Mouse (Mus musculus): ENCODE results near the gene Shisal1.

Shisal1 gene

DNA sequence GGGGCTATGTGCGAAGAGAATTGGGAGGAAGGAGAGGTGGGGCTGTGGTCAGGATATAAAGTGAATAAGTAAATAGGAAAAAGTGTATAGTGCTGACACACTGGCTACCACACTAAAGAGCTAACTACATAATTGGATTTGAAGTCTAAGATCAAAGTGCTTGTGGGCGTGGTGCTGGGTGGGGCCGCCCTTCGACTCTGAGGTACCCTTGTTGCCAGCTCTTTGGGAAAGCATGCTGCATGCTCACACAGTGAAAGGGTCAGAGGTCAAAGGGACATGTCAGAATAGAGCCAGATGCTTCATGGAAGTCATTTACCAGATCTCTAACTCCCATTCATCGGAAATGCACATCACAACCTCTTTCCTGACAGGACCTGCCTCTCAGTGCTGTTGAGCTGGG is 74.1 kb downstream of the Shisal1 start:
- DNase-seq (ENCODE audit: low spot score in 2 of 2), result no peak

DNA sequence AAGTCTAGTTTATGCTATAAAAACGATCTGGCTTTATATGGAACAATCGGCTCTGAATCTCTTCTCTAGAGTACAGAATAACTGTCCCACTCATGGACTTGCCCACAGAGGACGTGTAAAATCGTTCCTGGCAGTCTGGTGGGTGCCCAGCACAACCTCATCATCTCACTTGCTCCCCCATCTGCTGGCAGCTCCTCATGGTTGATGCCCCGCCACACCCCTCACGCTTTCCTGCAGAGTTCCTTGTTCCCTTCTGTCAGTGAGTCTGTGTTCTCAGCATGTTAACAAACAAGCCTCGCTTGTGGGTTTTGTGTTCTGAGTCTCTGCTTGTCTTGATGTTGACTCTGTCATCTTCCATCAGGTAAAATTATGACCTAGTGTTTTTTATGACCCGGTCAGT is 79.5 kb downstream of the Shisal1 start:
- DNase-seq (ENCODE audit: low spot score in 2 of 2), result no peak

DNA sequence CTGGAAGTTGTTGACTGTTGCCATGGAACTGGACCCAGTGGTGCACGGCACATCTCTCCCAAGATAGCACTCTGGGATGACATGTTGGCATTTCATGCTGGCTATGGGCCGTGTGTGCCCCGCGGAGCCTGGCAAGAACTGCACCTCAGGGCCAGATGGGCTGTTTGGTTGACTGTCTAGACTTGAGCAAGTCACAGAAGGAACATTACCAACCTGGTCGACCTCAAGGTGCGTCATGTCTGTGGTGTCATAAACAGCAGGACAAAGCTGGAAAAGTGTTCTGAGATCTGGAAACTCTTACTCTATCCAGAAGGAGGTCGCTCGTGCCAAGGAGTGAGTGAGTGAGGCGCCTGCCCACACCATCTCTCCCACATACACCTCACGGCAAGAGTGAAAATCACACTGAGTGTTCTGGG is 80.3 kb downstream of the Shisal1 start:
- peak in 1 of 2 experiments; percentile 65 for DNase-seq (ENCODE audit: low spot score in 2 of 2)

DNA sequence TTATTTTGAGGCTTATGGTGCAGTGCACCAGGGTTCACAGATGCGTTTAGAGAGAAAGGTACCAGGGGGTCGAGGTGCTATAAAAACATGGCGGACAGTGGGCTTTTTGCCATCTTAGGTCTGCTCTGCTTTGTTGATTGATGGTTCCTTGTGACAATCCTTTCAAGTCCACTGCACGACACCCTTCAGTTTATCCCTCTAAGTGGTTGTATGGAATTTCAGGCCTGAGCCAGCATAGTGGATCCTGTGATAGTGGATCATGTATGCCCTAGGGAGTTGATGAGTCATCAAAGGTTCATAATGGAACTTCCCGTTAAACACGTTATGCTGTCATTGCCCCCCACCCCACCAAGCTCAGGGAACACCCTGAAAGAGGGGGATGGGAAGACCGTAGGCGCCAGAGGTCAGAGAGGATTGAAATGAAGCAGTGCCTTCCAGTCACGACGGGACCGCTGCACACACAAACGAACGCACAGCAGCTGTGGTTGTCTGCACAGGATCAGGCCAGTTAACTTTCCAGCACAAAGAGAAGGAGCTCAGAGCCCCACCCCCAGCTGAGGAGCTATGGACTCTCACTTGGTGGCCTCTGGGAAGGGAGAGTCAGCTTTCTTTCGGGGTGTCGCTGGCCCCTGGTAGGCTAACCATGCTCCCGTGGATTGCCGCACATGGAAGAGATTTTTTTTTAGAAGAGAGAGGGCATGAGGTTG is 81.1 kb downstream of the Shisal1 start:
- no peak for DNase-seq (ENCODE audit: low spot score in 2 of 2)

DNA sequence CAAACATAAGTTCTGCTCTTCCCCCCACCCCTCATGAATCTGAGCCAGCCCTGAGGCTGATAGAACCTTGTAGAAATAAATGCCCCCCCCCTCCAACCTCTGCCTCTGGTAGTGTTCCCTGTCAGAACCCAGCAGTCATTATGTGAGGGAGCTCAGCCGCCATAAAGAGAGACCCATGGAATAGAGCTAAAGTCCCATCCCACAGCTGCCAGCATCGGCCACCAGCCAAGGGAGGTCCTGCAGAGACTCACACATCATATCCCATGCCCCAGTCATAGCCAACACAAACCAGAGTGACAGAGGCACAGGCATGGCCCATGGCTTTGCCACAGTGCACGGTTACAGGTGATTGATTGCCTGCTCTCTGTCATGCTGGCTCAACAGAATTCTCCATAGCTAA is 82.2 kb downstream of the Shisal1 start:
- DNase-seq (ENCODE audit: low spot score in 2 of 2), result no peak

DNA sequence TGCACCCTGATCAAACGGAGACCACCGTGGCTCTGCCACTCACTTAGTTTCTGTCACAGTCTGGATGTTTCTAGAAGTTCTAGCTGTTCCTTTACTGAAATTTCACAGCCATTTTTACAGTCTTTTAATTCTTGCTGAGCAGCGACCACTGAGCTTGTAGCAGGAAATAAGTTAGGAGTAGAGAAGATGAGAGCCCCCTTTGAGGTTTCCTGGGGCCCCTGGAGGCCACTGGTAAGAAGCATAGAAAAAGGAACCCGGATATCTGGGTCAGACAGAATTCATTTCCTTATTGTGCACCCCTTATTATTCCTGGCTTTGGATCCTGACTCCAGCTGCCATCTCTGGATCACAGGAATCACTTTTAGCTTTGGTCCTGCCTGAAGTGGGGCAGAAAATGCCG is 91.8 kb downstream of the Shisal1 start:
- no peak for DNase-seq (ENCODE audit: low spot score in 2 of 2)

DNA sequence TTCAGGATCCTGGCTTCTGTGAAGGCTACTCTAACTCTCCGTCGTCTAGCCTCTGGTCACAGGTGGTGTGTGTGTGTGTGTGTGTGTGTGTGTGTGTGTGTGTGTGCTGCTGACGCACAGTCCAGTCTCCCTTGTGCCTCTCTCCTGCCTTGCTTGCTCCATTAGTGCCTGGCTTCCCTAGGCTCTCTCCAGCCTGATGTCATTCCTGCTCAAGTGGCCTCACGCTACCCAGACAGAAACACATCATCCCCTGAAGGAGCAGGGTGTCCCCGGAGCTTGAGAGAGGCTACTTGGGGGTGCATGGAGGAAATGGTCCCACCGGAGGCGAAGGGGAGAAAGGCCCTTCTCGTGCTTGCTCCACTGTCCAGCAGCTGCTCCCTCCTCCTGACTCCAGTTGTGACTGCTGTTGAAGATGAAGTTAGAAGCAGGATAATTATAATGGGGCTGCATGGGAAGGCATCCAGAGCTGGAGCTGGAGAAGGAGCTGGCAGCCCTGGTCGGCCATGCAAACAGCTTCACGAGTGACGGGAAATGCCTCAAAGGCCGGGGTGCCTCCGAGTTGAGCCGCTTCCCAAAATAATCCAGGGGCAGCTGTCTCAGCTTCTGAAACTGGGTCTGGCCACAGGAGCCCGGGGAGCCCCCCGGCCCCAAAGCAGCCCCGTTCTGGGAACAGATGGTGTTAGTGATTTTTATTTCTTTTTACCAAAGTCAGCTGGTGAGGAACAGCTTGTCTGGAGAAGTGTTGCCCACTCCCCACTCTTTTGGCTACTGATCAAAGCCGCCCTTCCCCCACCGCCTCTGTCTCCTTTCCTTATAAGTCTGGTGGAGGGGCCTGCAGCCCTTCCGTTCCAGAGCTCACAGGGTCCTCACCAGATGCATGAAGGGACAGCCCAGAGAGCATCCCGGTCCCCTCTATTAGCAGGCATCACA is 94.7 kb downstream of the Shisal1 start:
- DNase-seq (ENCODE audit: low spot score in 2 of 2), result peak in 1 of 2 experiments; percentile 79

DNA sequence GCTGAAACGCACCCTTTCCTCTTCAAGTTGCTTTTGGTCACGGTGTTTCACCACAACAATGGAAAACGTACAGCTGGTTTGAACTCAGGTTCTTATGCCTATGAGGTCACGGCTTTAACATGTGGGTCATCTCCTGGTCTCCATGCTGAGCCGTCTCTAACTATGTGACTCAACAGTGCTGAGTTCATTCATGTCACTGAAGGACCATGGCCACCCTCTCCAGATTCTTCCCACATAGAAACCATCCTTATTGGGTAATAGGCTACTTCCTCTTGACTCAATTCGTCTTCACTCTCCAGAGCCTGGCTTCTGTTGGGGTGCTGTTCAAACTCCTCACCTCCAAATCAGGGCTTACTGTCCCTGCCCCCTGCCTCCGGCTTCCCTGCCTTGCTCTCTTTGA is 95.6 kb downstream of the Shisal1 start:
- no peak for DNase-seq (ENCODE audit: low spot score in 2 of 2)

DNA sequence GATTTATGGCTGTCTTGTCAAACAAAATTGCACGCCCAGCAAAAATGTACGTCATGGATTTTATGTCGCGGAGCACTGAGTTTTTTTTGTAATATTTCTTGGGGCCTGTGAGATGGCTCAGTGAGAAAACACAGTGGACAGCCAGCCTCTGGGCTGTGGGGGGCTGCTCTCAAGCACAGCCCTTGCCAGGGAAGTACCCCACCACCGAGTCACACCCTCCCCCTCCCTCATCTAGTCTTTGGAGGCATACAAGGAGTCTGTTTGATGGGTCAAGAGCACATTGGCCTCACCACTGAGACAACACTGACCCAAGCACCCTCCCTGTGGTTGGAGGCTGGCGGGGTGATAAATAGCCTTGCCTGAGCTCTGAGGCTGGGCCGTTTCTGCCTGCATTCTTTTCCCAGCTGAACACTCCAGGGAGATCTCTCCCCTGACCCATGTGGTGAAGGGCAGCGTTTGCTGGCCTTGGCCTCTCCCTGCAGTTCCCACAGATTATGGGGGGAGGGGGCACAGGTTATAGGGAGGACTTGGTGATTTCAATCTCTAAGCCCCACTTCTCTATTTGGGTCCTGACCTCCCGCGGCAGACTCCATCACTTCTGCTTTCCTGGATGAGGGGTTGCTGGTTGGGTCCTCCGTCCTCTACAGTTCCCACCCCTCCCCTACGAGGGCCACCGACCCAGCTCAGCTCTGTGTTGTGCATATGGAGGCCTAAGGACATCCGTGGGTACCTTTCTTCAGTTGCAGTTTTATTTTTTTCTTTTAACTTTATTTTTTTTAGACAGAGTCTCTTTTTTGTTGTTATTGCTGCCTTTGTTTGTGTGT is 96.8 kb downstream of the Shisal1 start:
- no peak for DNase-seq (ENCODE audit: low spot score in 2 of 2)

DNA sequence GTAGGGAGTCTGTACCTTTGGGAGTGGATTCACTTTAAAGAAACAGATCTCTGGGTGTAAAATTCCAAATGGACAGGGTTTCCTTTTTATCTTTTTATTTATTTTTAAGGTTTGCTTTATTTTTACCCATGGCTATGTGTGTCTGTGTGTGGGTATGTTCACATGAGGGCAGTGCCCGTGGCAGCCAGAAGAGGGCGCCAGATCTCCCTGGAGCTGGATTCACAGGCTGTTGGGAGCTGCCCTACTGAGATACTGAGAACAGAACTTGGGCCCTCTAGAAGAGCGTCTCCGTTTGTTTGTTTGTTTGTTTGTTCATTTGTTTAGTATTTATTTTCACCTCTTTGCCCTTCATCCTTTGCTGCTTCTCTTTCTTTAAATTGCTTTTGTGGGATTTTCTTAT is 98.1 kb downstream of the Shisal1 start:
- DNase-seq (ENCODE audit: low spot score in 2 of 2), result no peak

DNA sequence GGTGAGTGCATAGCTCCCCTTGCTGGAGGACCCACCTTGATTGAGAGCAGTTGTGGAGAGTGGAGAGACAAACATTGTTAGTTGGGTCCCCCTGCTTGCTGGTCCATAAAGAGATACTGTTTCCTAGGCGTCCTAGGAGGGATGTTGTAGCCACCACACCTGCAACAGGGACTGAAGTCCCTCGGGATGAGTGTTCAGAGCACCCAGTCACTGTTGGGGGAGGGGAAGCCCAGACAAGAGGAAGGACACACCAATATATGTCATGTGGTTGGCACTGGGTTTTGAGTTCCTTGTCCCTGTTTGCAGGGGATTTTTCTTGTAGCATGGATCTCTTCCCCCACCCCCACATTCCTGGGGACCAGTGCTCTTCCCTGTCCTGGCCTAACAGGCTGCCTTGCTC is 106.0 kb downstream of the Shisal1 start:
- no peak for DNase-seq (ENCODE audit: low spot score in 2 of 2)

DNA sequence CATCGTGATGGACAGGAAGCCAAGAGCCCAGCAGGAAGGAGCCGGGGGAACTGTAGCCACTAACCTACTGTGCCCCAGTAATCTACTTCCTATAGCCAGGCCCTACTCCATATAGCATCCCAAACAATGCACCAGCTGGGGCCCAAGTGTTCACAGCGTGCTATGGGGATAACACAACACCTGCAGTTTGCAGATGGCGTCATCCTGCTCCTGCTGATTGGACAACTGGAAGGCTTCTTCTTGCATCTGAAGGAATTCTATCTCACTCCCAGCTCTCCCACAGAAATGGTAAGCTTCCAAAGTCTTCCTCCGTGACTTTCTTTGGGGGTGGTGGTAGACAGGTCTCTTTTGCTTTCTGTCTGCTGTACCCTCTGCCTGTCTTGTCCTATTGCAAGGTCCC is 109.3 kb downstream of the Shisal1 start:
- no peak for DNase-seq (ENCODE audit: low spot score in 2 of 2)

DNA sequence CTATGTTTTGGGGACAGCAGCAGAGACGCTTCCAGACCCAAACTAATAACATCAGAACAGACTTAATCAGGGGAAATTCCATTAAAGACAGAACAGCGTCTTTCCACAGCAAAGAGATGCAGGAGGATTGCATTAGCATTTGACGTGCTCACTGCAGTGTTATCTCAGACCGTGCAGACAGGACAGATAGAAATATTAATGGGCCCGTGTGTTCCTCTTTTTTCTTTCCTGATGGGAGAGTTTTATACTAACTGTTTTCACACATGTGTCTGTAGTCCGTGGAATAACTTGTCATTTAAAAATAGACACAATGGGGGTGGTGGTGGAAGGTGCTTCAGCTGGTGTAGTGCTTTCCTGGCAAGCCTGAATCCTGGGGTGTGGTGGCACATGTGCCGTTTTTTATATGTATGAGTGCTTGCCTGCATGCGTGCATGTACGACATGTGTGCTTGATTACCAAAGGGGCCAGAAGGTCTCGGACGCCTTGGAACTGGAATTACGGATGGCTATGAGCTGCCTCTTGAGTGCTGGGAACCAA is 110.5 kb downstream of the Shisal1 start:
- no peak for DNase-seq (ENCODE audit: low spot score in 2 of 2)

DNA sequence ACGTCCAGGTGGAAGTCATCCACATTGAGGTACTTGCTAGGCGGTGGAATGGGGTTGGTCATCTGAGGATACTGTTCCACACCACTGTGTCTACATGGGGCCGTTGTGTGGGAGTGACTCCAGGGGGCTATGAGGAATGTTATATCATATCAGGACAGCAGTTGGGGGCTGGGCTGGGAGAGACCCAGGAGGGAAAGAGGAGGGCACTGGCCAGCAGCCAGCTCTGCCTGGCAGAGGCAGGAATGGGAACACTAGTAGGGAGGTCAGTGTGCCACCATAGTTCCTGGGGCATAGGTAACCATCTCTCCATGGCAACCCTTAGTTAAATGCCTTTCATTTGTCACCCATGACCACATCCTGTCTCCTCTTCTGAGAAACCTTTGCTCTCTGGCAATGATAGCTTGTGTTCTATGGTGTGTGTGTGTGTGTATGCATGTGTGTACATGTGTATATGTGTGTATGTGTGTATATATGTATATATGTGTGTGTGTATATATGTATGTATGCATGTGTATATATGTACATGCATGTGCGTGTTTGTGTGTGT is 115.8 kb downstream of the Shisal1 start:
- DNase-seq (ENCODE audit: low spot score in 2 of 2), result no peak

DNA sequence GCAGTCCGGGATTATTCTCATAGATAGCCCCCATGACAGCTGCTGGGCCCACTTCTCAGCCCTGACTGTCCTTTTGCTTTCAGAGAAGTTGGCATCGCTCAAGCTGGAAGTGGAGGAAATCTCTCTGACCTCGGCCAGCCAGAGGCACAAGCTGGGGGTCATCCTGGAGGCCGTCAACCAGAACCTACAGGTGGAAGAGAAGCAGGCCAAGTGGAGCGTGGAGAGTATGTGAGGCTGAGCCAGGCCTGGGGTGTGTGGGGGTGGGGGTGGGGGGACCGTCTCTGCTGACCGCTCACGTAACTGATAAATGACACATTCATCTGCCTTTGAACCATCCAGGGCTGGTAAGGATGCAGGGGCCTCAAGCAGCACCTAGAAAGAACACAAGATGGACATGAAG is 117.0 kb downstream of the Shisal1 start:
- DNase-seq (ENCODE audit: low spot score in 2 of 2), result no peak

All from cerebellum, postnatal 4 days (tissue).